Mouse (Mus musculus): ENCODE measurements around the gene Hist1h4h.
"Not testable (repeated sequence)": the region's sequence is repeated elsewhere in the genome, so short reads cannot be mapped to it uniquely, and the experiment has no call there.

The Hist1h4h gene

DNA sequence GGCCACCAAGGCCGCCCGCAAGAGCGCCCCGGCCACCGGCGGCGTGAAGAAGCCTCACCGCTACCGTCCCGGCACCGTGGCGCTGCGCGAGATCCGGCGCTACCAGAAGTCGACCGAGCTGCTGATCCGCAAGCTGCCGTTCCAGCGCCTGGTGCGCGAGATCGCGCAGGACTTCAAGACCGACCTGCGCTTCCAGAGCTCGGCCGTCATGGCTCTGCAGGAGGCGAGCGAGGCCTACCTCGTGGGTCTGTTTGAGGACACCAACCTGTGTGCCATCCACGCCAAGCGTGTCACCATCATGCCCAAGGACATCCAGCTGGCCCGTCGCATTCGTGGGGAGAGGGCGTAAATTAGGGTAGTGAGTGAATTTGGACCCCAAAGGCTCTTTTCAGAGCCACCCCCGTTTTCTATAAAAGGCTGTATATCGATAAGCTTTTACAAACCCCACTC lies 45.0 kb downstream of the Hist1h4h start:
- not testable (repeated sequence) for DNase-seq (ENCODE audit: low spot score in 2 of 2)

DNA sequence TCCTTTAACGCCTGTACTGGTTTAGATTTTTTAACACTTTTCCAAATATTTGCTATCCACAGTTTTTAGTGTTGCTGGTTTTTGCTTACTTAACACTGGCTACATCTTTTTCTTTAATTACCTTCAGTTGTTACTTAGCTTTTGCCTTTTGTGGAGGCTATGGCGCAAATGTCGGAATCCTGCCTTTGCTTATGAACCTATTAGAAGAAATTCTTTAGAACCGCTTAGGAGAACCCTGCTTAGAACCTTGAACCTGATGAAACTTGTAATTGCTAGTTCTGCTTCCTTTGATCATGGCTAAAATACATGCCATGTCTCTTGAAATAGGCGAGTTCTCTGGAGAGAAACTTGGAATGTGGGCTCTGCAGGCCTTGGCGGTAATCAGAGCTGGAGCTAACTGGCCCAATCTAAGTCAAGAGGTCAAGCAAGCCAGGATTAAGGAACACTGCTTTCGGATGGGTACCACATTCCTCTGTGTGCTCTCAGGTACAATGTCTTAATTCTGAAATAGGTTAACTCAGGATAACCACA lies 45.6 kb downstream of the Hist1h4h start:
- no peak for DNase-seq (ENCODE audit: low spot score in 2 of 2)

DNA sequence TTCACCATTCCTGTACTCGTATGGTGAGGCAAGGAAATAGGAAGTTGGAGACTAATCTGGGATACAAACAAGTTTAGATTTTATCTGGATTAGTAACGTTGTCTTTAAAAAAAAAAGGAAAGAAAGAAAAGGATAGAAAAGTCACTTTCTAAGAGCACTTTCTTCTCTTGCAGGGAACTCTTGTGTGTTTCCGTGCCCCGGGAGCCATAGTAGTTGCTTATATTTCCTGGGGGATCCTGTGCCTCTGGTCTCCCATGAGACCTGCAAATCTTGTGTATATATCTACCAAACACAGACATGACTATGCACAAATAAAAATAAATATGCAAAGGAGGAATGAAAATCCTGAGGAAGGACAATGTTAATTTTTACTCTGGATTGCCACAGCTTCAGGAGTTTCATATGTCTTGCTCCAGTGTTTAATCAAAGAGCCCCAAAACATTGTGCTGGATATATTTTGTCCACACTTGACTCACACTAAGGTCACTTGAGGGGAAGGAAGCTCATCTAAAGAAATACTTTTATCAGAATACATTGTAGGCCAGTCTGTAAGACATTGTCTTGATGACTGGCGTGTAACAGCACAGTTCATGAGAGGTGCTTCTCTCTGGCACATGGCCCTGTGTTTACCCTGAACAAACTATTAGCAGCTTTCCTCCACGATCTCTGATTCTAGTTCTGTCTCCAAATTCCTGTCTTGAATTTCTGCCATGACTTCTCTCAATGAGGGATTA lies 46.2 kb downstream of the Hist1h4h start:
- DNase-seq (ENCODE audit: low spot score in 2 of 2), result no peak

DNA sequence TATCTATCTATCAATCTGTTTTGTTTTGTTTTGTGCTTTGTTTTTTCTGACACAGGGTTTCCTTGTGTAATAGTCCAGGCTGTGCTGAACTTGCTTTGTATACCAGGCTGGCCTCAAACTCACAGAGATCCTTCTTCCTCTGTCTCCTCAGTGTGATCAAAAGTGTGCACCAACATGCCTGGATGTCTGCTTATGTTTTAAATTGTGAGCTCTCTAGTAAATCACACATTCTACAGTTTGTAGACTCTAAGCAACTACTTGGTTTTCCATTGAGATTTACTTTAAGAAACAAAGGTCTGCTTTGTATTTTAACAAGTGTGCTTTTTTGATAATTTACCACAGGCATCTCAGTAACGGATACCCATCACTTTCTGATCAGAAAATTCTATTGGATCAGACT lies 47.0 kb downstream of the Hist1h4h start:
- DNase-seq (ENCODE audit: low spot score in 2 of 2), result no peak
